Mouse (Mus musculus) central nervous system, embryonic 18 days (tissue): ENCODE results near the gene Catsperg1. TPM values are rescaled to one million over a fixed set of nuclear protein-coding genes. Genes with fewer than 3 reads are reported as not detected.

Experiments used
- polyA plus RNA-seq: library from polyadenylated mRNA; depleted of rRNA; stranded (reverse); fragments of >200 nt; gene quantifications from 2 replicates; pipeline ENCODE4 v1.2.3, GENCODE M21; 2012; rRNA removed

Catsperg1 gene
- polyA plus RNA-seq = 12.7 and 13.0 TPM in 2 replicates

GRCm38 (mm10) chr7:29213675-29214082, at the start of gene Catsperg1:
Gene Catsperg1, minus strand, starts transcription at chr7:29214035.

GRCm38 (mm10) chr7:29248261-29248841, 34.5 kb upstream of the Catsperg1 start, which contains the start of gene 2200002D01Rik:
Gene 2200002D01Rik, minus strand, starts transcription at chr7:29248466.

GRCm38 (mm10) chr7:29238019-29238967, 24.5 kb upstream of the Catsperg1 start, which contains the start of gene Yif1b:
Gene Yif1b, plus strand, starts transcription at chr7:29238329.

GRCm38 (mm10) chr7:29232247-29233013, 18.6 kb upstream of the Catsperg1 start, which contains the start of gene Kcnk6:
Gene Kcnk6, minus strand, starts transcription at chr7:29232515.

GRCm38 (mm10) chr7:29180077-29180853, 33.6 kb downstream of the Catsperg1 start, which contains the start of gene Psmd8:
Gene Psmd8, minus strand, starts transcription at chr7:29180701.

GRCm38 (mm10) chr7:29170066-29170754, 43.6 kb downstream of the Catsperg1 start, which contains the start of the genes Ggn and Spred3:
Gene Ggn, plus strand, starts transcription at chr7:29170210.
Gene Spred3, minus strand, starts transcription at chr7:29170411.

GRCm38 (mm10) chr7:29155838-29156782, 57.7 kb downstream of the Catsperg1 start, which contains the start of gene Fam98c:
Gene Fam98c, minus strand, starts transcription at chr7:29156234.

DNA sequence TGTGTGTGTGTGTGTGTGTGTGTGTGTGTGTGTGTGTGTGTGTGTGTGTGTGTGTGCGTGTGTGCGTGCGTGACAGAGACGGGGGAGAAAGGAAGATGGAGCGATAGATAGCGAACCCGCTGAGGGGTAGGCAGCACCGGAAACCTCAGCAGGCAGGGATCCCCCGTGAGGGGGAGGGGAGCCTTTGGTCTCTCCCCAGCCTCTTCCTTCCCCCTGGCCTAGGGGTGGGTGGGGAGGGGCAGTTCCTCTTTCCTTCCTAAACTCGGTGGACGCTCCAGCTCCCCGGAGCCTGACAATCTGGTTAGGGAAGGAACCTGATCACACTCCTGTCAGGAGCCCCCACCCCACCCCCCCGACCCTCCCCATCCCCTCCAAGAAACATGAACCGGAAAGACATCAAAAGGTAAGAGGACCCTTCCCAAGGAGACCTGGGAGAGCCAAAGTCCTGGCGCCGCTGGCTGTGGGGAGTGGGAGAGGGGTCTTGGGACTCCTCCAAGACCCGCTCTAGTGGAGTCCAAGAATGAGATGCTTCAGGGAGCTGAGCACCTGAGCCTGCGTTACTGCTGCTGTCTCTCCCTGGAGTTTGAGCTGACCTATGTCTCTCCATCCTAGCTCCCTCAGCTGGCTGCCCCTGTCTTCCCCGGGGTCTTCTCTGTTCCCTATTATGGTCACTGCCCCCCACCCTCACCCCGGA, 79.0 kb downstream of the Catsperg1 start, which contains the start of gene Rasgrp4:
Gene Rasgrp4 (plus strand): TSS at position 159 of the 694 bp plus-strand sequence.

Other genes with a start within 250 kb of the Catsperg1 start
- gene Eif3k, start 232.2 kb downstream of the Catsperg1 start, polyA plus RNA-seq = 377 and 381 TPM in 2 replicates
- 12.9 and 14.6 TPM in 2 replicates for gene Map4k1, start 232.0 kb downstream of the Catsperg1 start, polyA plus RNA-seq
- gene Ryr1, start 88.9 kb downstream of the Catsperg1 start, polyA plus RNA-seq = 12.3 and 12.4 TPM in 2 replicates
- 3.1 and 4.0 TPM in 2 replicates for gene Rasgrp4, start 79.2 kb downstream of the Catsperg1 start, polyA plus RNA-seq
- gene Fam98c, start 57.8 kb downstream of the Catsperg1 start, polyA plus RNA-seq = 27.0 and 27.4 TPM in 2 replicates
- 0.41 and 0.43 TPM in 2 replicates for gene Ggn, start 43.8 kb downstream of the Catsperg1 start, polyA plus RNA-seq
- 26.7 and 27.6 TPM in 2 replicates for gene Spred3, start 43.6 kb downstream of the Catsperg1 start, polyA plus RNA-seq
- 245 and 257 TPM in 2 replicates for gene Psmd8, start 33.3 kb downstream of the Catsperg1 start, polyA plus RNA-seq
- 0.74 and 0.91 TPM in 2 replicates for gene Kcnk6, start 18.5 kb upstream of the Catsperg1 start, polyA plus RNA-seq
- 66.8 and 73.6 TPM in 2 replicates for gene Yif1b, start 24.3 kb upstream of the Catsperg1 start, polyA plus RNA-seq
- 0.19 and 1.2 TPM in 2 replicates for gene 2200002D01Rik, start 34.4 kb upstream of the Catsperg1 start, polyA plus RNA-seq
- 57.9 and 58.2 TPM in 2 replicates for gene Spint2, start 67.9 kb upstream of the Catsperg1 start, polyA plus RNA-seq
- gene Ppp1r14a, start 75.3 kb upstream of the Catsperg1 start, polyA plus RNA-seq = 3.5 and 4.5 TPM in 2 replicates
- 116 and 152 TPM in 2 replicates for gene Dpf1, start 89.9 kb upstream of the Catsperg1 start, polyA plus RNA-seq